In the genomic region with DNA sequence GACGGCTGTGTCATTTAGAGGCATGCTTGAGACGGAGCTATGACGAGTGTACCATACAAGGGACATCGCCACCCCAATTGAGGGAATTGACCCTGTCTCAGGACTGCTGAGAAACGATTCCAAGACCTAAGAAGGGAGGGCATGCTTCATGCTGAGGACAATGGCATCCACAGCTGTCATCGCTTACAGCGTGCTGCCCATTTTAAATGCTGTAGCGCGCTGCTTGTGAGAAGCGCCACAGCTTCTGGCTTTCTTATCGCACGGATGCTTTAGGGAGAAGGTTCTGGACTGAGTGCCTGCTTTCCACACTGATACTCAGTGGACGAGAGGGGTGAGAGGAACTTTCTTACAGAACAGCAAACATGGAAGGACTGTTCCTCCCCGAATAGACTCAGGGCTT, we compare ENCODE assay signal across 23 mouse cellular contexts.
DNase-seq lines count a peak whose midpoint lies in the region; ATAC-seq and TF ChIP-seq lines count a peak whose summit lies in the region.
"Had no signal": no experiment of that assay in that cellular context is flagged by ENCODE, and none has a peak within 500 bp of the region (broad histone marks: within the 10 kb centered on the region; RNA-seq: fewer than 3 reads in every experiment).

No protein-coding gene starts in this region.

- ATAC-seq in heart, embryonic 11.5 days (replicated peaks; ENCODE audit: insufficient number of reproducible peaks, low FRiP score, low TSS enrichment) = no peak
- ATAC-seq in hindbrain, embryonic 11.5 days (ENCODE audit: low FRiP score) = no peak
- ATAC-seq in hindbrain, embryonic 15.5 days (ENCODE audit: low FRiP score, low read depth) = peak; percentile 38; the same call in 1 of the 2 replicates
- ATAC-seq: intestine, postnatal 0 days; liver, embryonic 12.5 days had no signal

- no peak overlapping the region for H3K9ac ChIP-seq in heart, embryonic 11.5 days (ENCODE audit: low read depth, low read length)
- H3K9ac ChIP-seq in hindbrain, embryonic 11.5 days (ENCODE audit: low read depth, low read length) = no peak overlapping the region
- H3K9ac ChIP-seq in hindbrain, embryonic 15.5 days = no peak overlapping the region
- H3K9ac ChIP-seq: embryonic facial prominence, embryonic 12.5 days; limb, embryonic 13.5 days; liver, embryonic 12.5 days; midbrain, embryonic 12.5 days had no signal

- H3K4me2 ChIP-seq in heart, embryonic 11.5 days = 0 out of 2 replicates have a peak overlapping the region, but pooled peaks have one; percentile 5
- H3K4me2 ChIP-seq in hindbrain, embryonic 11.5 days (replicated peaks; ENCODE audit: low read depth, low read length) = no peak overlapping the region
- H3K4me2 ChIP-seq in hindbrain, embryonic 15.5 days = no peak overlapping the region
- H3K4me2 ChIP-seq: embryonic facial prominence, embryonic 12.5 days; limb, embryonic 13.5 days; liver, embryonic 12.5 days; midbrain, embryonic 12.5 days had no signal

- no peak for TF ChIP-seq CTCF in brain, embryonic 14.5 days (IDR thresholded peaks at IDR 0.05; ENCODE audit: borderline replicate concordance, extremely low read depth, insufficient read depth, insufficient read length)
- TF ChIP-seq CTCF in kidney, adult 2 months (conservative IDR thresholded peaks at IDR 0.05; ENCODE audit: insufficient read depth, insufficient read length, low read depth, low read length) = no peak

- intact Hi-C loops in heart, postnatal 25 days (cut with DNase I) = no loop called here

- H3K4me3 ChIP-seq in heart, embryonic 11.5 days (ENCODE audit: low read depth, low read length) = no peak overlapping the region
- no peak overlapping the region for H3K4me3 ChIP-seq in hindbrain, embryonic 10.5 days
- H3K4me3 ChIP-seq in hindbrain, embryonic 11.5 days (ENCODE audit: low read depth, low read length) = no peak overlapping the region
- no peak overlapping the region for H3K4me3 ChIP-seq in hindbrain, embryonic 15.5 days
- H3K4me3 ChIP-seq in kidney, adult 2 months (ENCODE audit: insufficient read depth, low read depth, low read length) = no peak overlapping the region
- H3K4me3 ChIP-seq: embryonic facial prominence, embryonic 12.5 days; gastrocnemius, adult 2 months; limb, embryonic 13.5 days; liver, embryonic 12.5 days; midbrain, embryonic 12.5 days had no signal

- no peaks in the 10 kb centered on the region for H3K9me3 ChIP-seq in heart, embryonic 11.5 days (replicated peaks; ENCODE audit: control insufficient read depth, low read length)
- no peaks in the 10 kb centered on the region for H3K9me3 ChIP-seq in hindbrain, embryonic 10.5 days
- H3K9me3 ChIP-seq in hindbrain, embryonic 11.5 days (ENCODE audit: control insufficient read depth, low read length) = no peaks in the 10 kb centered on the region
- H3K9me3 ChIP-seq in hindbrain, embryonic 15.5 days = no peaks in the 10 kb centered on the region
- H3K9me3 ChIP-seq: embryonic facial prominence, embryonic 12.5 days; limb, embryonic 13.5 days; liver, embryonic 12.5 days; midbrain, embryonic 12.5 days had no signal

- no peak for DNase-seq in heart, postnatal 25 days (ENCODE audit: low spot score)
- DNase-seq in hindbrain, embryonic 10.5 days (ENCODE audit: low spot score) = no peak
- DNase-seq in hindbrain, embryonic 11.5 days (ENCODE audit: low spot score) = no peak
- peak; percentile 59 for DNase-seq in brain, embryonic 14.5 days (ENCODE audit: low read depth)
- DNase-seq in kidney, adult 2 months = no peak
- DNase-seq in kidney, adult 18-20 months = no peak
- DNase-seq: adrenal gland, adult 2 months; B cell, adult 2 months; cerebellum, adult 11-12 months; cerebellum, postnatal 10 days; gastrocnemius, adult 2 months; kidney, postnatal 4 days; layer of hippocampus, adult 9-11 months; lung, adult 18-20 months; lung, postnatal 10 days; right cerebral cortex, postnatal 25 days had no signal

- 46% methylated on average over 14 of the region's 14 CpGs for WGBS in heart, embryonic 11.5 days (ENCODE audit: insufficient replicate concordance)
- WGBS in hindbrain, embryonic 10.5 days = 72% methylated on average over 14 of the region's 14 CpGs
- WGBS in hindbrain, embryonic 11.5 days = 72% methylated on average over 14 of the region's 14 CpGs
- WGBS in hindbrain, embryonic 15.5 days = 52% methylated on average over 14 of the region's 14 CpGs
- 85% methylated on average over 14 of the region's 14 CpGs for WGBS in kidney, adult 2 months

- peaks cover 16% of the 10 kb centered on the region for H3K4me1 ChIP-seq in heart, embryonic 11.5 days (ENCODE audit: control insufficient read depth, insufficient read depth, low read length)
- peaks cover 4% of the 10 kb centered on the region; the same call in 1 of the 2 replicates for H3K4me1 ChIP-seq in hindbrain, embryonic 10.5 days (replicated peaks)
- no peaks in the 10 kb centered on the region for H3K4me1 ChIP-seq in hindbrain, embryonic 11.5 days (replicated peaks; ENCODE audit: control insufficient read depth, insufficient read depth, low read length)
- peaks cover 6% of the 10 kb centered on the region; the same call in 1 of the 2 replicates for H3K4me1 ChIP-seq in hindbrain, embryonic 15.5 days (replicated peaks)
- H3K4me1 ChIP-seq in kidney, adult 2 months (ENCODE audit: control insufficient read depth, insufficient read depth, low read length) = no peaks in the 10 kb centered on the region
- H3K4me1 ChIP-seq: embryonic facial prominence, embryonic 12.5 days; liver, embryonic 12.5 days; midbrain, embryonic 12.5 days had no signal

- H3K27ac ChIP-seq in heart, embryonic 11.5 days (ENCODE audit: low read depth, low read length) = no peak overlapping the region
- H3K27ac ChIP-seq in hindbrain, embryonic 10.5 days = 0 out of 2 replicates have a peak overlapping the region, but pooled peaks have one; percentile 23
- no peak overlapping the region for H3K27ac ChIP-seq in hindbrain, embryonic 11.5 days (ENCODE audit: low read depth, low read length)
- peak overlapping the region; percentile 9; the same call in 1 of the 2 replicates for H3K27ac ChIP-seq in hindbrain, embryonic 15.5 days (replicated peaks)
- no peak overlapping the region for H3K27ac ChIP-seq in kidney, adult 2 months (ENCODE audit: insufficient read depth, low read depth, low read length)
- H3K27ac ChIP-seq: embryonic facial prominence, embryonic 12.5 days; gastrocnemius, adult 2 months; limb, embryonic 13.5 days; liver, embryonic 12.5 days; midbrain, embryonic 12.5 days had no signal

- H3K36me3 ChIP-seq in heart, embryonic 11.5 days (ENCODE audit: control insufficient read depth, insufficient read depth, low read length) = no peaks in the 10 kb centered on the region
- H3K36me3 ChIP-seq in hindbrain, embryonic 10.5 days = no peaks in the 10 kb centered on the region
- no peaks in the 10 kb centered on the region for H3K36me3 ChIP-seq in hindbrain, embryonic 11.5 days (ENCODE audit: control insufficient read depth, insufficient read depth, low read length)
- no peaks in the 10 kb centered on the region for H3K36me3 ChIP-seq in hindbrain, embryonic 15.5 days
- no peaks in the 10 kb centered on the region for H3K36me3 ChIP-seq in kidney, adult 2 months (ENCODE audit: control insufficient read depth, insufficient read depth, low read length)
- H3K36me3 ChIP-seq: embryonic facial prominence, embryonic 12.5 days; limb, embryonic 13.5 days; liver, embryonic 12.5 days; midbrain, embryonic 12.5 days had no signal

- TF ChIP-seq POLR2A in brain, embryonic 14.5 days (IDR thresholded peaks at IDR 0.05; ENCODE audit: borderline replicate concordance, extremely low read depth, insufficient read depth, insufficient read length, poor library complexity, severe bottlenecking) = no peak
- TF ChIP-seq POLR2A in kidney, adult 2 months (IDR thresholded peaks at IDR 0.05; ENCODE audit: low read depth, low read length) = no peak

- no peaks in the 10 kb centered on the region for H3K27me3 ChIP-seq in heart, embryonic 11.5 days (ENCODE audit: control insufficient read depth, insufficient read depth, low read length)
- H3K27me3 ChIP-seq in hindbrain, embryonic 10.5 days (ENCODE audit: insufficient read depth, poor library complexity, severe bottlenecking) = no peaks in the 10 kb centered on the region; the same call in 1 of the 2 replicates
- H3K27me3 ChIP-seq in hindbrain, embryonic 11.5 days (ENCODE audit: control insufficient read depth, insufficient read depth, low read length) = no peaks in the 10 kb centered on the region
- H3K27me3 ChIP-seq in hindbrain, embryonic 15.5 days = no peaks in the 10 kb centered on the region
- no peaks in the 10 kb centered on the region for H3K27me3 ChIP-seq in kidney, adult 2 months (replicated peaks; ENCODE audit: control insufficient read depth, insufficient read depth, low read length)
- H3K27me3 ChIP-seq: embryonic facial prominence, embryonic 12.5 days; liver, embryonic 12.5 days; midbrain, embryonic 12.5 days had no signal

Comparison
In these comparisons a context has a peak if more than half of its experiments do, and no peak if none do; other contexts are left out.
1. H3K27ac ChIP-seq: peak in hindbrain, embryonic 10.5 days (single experiment) and hindbrain, embryonic 15.5 days (single experiment); none in heart, embryonic 11.5 days (single experiment), hindbrain, embryonic 11.5 days (single experiment) and kidney, adult 2 months (single experiment).